Mouse (Mus musculus): ENCODE data around the gene Clk3. TPM values are rescaled to one million over a fixed set of nuclear protein-coding genes. Genes with fewer than 3 reads are reported as not detected.

Clk3 gene
- polyA plus RNA-seq, 1 experiment from 2014 or later, result 71.2 TPM

- no peak overlapping the region for H3K27ac ChIP-seq
- H3K9ac ChIP-seq, result no peak overlapping the region
- H3K4me1 ChIP-seq (replicated peaks), result peaks cover 40% of the 10 kb centered on the region
- H3K9me3 ChIP-seq, result no peaks in the 10 kb centered on the region
- no peak overlapping the region for H3K4me2 ChIP-seq
- no peak for ATAC-seq (ENCODE audit: low FRiP score)
- no peak overlapping the region for H3K4me3 ChIP-seq
- no peaks in the 10 kb centered on the region for H3K27me3 ChIP-seq
- 92% methylated on average over 9 of the region's 9 CpGs for WGBS
- peaks cover 37% of the 10 kb centered on the region for H3K36me3 ChIP-seq
Observed at GRCm38 (mm10) chr9:57800325-57800975, 34.8 kb upstream of the Clk3 start.

- 6% methylated on average over 10 of the region's 10 CpGs for WGBS
- H3K4me3 ChIP-seq, result no peak overlapping the region
- no peak overlapping the region for H3K4me2 ChIP-seq
- 0 out of 2 replicates have a peak overlapping the region, but pooled peaks have one; percentile 12 for H3K27ac ChIP-seq
- no peaks in the 10 kb centered on the region for H3K9me3 ChIP-seq
- peaks cover 49% of the 10 kb centered on the region for H3K36me3 ChIP-seq
- peaks cover 35% of the 10 kb centered on the region for H3K4me1 ChIP-seq (replicated peaks)
- no peaks in the 10 kb centered on the region for H3K27me3 ChIP-seq
- peak overlapping the region; percentile 19; the same call in 1 of the 2 replicates for H3K9ac ChIP-seq
- ATAC-seq (ENCODE audit: low FRiP score), result no peak
Observed at GRCm38 (mm10) chr9:57798725-57799253, 33.1 kb upstream of the Clk3 start.

GRCm38 (mm10) chr9:57797456-57797855 is 31.8 kb upstream of the Clk3 start:
- no peak overlapping the region for H3K27ac ChIP-seq
- H3K4me1 ChIP-seq (replicated peaks), result peaks cover 22% of the 10 kb centered on the region
- H3K9me3 ChIP-seq, result no peaks in the 10 kb centered on the region
- no peak overlapping the region for H3K4me2 ChIP-seq
- H3K27me3 ChIP-seq, result no peaks in the 10 kb centered on the region
- H3K36me3 ChIP-seq, result peaks cover 62% of the 10 kb centered on the region
- no peak overlapping the region for H3K4me3 ChIP-seq
- no peak overlapping the region for H3K9ac ChIP-seq
- ATAC-seq (ENCODE audit: low FRiP score), result no peak
- WGBS, result 94% methylated on average over 8 of the region's 8 CpGs

DNA sequence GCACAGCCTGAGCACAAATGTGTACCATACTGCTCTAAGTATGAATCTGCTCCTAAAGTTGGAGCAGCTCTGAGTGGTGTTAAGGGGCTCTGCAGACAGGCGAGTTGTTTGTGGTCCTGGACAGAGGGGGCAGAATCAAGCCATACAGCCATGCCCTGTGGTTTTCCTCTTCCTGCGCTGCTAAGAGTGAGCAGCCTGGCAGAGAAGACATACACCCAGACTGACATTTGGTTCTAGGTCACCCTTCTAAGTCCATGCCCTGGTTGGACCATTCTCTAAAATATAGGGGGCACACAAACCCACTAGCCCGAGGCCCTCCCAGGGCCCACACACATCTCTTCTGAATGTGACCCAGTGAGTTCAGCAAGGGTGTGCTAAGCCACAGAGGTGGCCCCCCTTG is 24.1 kb upstream of the Clk3 start:
- no peak for ATAC-seq (ENCODE audit: low FRiP score)
- 91% methylated on average over 3 of the region's 3 CpGs for WGBS

GRCm38 (mm10) chr9:57782656-57783055 is 17.0 kb upstream of the Clk3 start:
- H3K27me3 ChIP-seq, result no peaks in the 10 kb centered on the region
- no peaks in the 10 kb centered on the region for H3K4me1 ChIP-seq (replicated peaks)
- H3K9ac ChIP-seq, result no peak overlapping the region
- 89% methylated on average over 3 of the region's 3 CpGs for WGBS
- ATAC-seq (ENCODE audit: low FRiP score), result no peak
- H3K9me3 ChIP-seq, result no peaks in the 10 kb centered on the region
- no peak overlapping the region for H3K27ac ChIP-seq
- peaks cover 3% of the 10 kb centered on the region; the same call in 1 of the 2 replicates for H3K36me3 ChIP-seq
- no peak overlapping the region for H3K4me3 ChIP-seq
- H3K4me2 ChIP-seq, result no peak overlapping the region

More for the DNA sequence above, 24.1 kb upstream of the Clk3 start:
- H3K36me3 ChIP-seq, result peaks cover 62% of the 10 kb centered on the region
- H3K27me3 ChIP-seq, result no peaks in the 10 kb centered on the region
- no peak overlapping the region for H3K4me2 ChIP-seq
- H3K4me1 ChIP-seq (replicated peaks), result no peaks in the 10 kb centered on the region
- H3K4me3 ChIP-seq, result no peak overlapping the region
- H3K9me3 ChIP-seq, result no peaks in the 10 kb centered on the region
- H3K27ac ChIP-seq, result no peak overlapping the region
- H3K9ac ChIP-seq, result no peak overlapping the region

DNA sequence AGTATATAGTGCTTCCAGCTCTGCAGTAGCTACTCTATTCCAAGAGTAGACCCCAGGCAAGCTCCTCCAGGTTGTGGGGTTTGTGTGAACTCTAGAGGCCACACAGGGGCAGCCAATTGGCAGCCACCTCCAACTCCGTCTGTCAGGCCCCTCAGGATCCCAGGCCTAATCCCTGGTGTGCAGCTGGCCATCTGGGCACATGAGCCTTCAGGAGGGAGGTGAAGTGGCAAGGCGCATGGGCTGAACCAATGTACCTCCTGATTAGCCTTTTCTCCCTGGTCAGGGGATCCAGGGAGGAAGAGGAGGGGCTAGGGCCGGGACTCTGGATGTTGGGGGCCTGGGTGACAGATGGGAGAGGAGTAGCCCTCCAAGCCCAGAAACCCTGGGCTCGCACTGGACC is 10.1 kb upstream of the Clk3 start:
- no peaks in the 10 kb centered on the region for H3K27me3 ChIP-seq
- 55% methylated on average over 4 of the region's 4 CpGs for WGBS
- no peak overlapping the region for H3K4me2 ChIP-seq
- H3K4me3 ChIP-seq, result no peak overlapping the region
- no peaks in the 10 kb centered on the region; the same call in 1 of the 2 replicates for H3K36me3 ChIP-seq
- no peak overlapping the region for H3K9ac ChIP-seq
- H3K27ac ChIP-seq, result no peak overlapping the region
- ATAC-seq (ENCODE audit: low FRiP score), result no peak
- H3K4me1 ChIP-seq (replicated peaks), result no peaks in the 10 kb centered on the region
- H3K9me3 ChIP-seq, result no peaks in the 10 kb centered on the region

DNA sequence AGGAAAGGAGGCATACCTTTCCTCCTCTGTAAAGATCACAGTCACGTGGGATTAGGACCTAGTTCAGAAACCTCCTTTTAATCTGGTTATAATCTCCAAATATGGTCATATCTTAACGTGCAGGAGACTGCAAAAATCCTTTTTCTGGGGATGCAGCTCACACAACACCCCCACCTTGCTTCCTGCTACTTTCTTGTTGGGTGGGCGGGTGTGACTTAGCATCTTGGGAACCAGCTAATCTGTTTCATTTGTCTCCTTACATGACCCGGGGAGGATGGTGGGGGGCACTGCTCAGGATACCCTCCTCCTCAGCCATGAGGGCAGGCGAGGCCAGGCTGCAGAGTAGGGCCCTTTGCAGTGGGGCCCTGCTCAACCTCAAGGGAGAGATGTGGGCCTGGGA is 9.4 kb upstream of the Clk3 start:
- no peak overlapping the region for H3K4me3 ChIP-seq
- 84% methylated on average over 5 of the region's 5 CpGs for WGBS
- H3K9me3 ChIP-seq, result no peaks in the 10 kb centered on the region
- H3K9ac ChIP-seq, result no peak overlapping the region
- H3K4me1 ChIP-seq (replicated peaks), result no peaks in the 10 kb centered on the region
- H3K36me3 ChIP-seq, result no peaks in the 10 kb centered on the region; the same call in 1 of the 2 replicates
- no peak for ATAC-seq (ENCODE audit: low FRiP score)
- H3K27me3 ChIP-seq, result no peaks in the 10 kb centered on the region
- H3K4me2 ChIP-seq, result no peak overlapping the region
- H3K27ac ChIP-seq, result no peak overlapping the region

DNA sequence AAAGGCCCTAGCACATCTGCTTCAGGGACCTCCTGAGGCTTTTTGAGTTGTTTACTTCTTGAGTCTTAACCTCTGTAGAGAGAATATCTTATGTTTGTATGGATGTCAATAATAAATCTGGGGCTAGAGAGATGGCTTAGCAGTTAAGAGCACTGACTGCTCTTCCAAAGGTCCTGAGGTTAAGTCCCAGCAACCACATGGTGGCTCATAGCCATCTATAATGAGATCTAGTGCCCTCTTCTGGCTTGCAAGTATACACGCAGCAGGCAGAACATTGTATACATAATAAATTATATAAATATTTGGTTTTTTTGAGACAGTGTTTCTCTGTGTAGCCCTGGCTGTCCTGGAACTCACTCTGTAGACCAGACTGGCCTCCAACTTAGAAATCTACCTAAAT is 8.5 kb upstream of the Clk3 start:
- Histone ChIP-seq H3K9ac (no peak overlapping the region), H3K4me3 (no peak overlapping the region), H3K4me1 (replicated peaks) (no peaks in the 10 kb centered on the region), H3K27ac (no peak overlapping the region), H3K36me3 (no peaks in the 10 kb centered on the region; the same call in 1 of the 2 replicates), H3K27me3 (no peaks in the 10 kb centered on the region), H3K4me2 (no peak overlapping the region), H3K9me3 (no peaks in the 10 kb centered on the region)
- no peak for ATAC-seq (ENCODE audit: low FRiP score)
- 14% methylated on average over 1 of the region's 1 CpGs for WGBS

DNA sequence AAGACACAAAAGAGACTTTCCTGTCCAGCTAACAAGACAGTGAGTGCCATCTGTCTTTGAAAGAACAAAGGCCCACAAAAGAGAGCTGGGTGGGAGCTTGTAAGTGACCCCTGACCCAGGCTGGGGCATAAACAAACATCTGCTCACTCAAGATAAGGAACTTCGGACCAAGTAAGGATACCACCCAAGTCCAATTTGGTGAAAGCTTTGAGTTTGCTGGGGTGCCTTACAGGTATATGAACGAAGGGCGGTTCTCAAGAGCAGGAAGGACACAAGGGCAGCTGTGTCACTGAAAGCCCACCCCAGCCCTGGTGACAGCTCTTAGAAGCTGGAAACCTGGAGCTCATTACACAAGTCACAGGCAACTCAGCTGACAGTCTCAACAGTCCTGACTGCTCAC is 8.1 kb upstream of the Clk3 start:
- H3K36me3 ChIP-seq, result no peaks in the 10 kb centered on the region; the same call in 1 of the 2 replicates
- no peak overlapping the region for H3K27ac ChIP-seq
- 72% methylated on average over 3 of the region's 3 CpGs for WGBS
- H3K9me3 ChIP-seq, result no peaks in the 10 kb centered on the region
- H3K27me3 ChIP-seq, result no peaks in the 10 kb centered on the region
- no peaks in the 10 kb centered on the region for H3K4me1 ChIP-seq (replicated peaks)
- ATAC-seq (ENCODE audit: low FRiP score), result no peak
- no peak overlapping the region for H3K4me3 ChIP-seq
- H3K4me2 ChIP-seq, result no peak overlapping the region
- H3K9ac ChIP-seq, result no peak overlapping the region

DNA sequence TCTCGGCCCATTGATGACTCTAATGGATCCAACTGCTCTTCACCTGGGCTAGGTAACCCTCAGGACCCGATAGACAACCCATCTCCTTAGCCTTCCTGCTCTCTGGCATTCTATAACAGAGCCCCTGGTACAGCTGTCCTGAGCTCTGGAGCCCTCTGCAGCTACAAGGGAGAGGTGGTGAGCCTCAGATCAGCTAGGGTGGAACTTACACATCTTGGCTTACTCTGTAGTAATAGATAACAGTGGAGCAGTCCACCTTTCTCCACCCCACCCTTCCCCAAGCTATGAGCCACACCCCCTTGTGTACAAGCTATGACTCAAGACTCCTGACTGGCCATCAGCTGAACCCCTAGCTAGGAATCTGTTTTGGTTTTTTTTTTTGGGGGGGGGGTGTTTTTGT is 5.2 kb upstream of the Clk3 start:
- ATAC-seq (ENCODE audit: low FRiP score), result no peak
- H3K4me2 ChIP-seq, result no peak overlapping the region
- H3K27ac ChIP-seq, result no peak overlapping the region
- H3K4me3 ChIP-seq, result no peak overlapping the region
- no peaks in the 10 kb centered on the region for H3K36me3 ChIP-seq
- no peaks in the 10 kb centered on the region for H3K9me3 ChIP-seq
- peaks cover 10% of the 10 kb centered on the region for H3K4me1 ChIP-seq (replicated peaks)
- 93% methylated on average over 2 of the region's 2 CpGs for WGBS
- H3K9ac ChIP-seq, result no peak overlapping the region
- no peaks in the 10 kb centered on the region for H3K27me3 ChIP-seq

DNA sequence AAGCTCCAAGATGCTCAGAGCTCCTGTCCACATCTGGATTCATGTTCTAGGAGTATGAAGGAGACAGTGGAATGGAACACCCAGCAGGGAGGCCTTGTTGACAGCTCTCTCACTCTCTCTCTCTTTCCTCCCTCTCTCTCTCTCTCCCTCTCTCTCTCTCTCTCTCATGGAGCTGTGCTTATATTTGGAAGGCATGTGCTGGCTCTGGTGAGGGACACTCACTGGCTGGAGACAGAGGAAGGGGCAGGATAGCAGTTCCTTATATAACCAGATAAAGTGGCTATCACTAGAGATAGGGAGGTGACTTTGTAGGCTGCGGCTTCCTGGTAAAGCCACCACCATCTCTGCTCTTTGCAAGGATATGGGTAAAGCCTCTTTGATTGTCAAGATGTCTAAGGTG is 4.6 kb upstream of the Clk3 start:
- peaks cover 10% of the 10 kb centered on the region for H3K4me1 ChIP-seq (replicated peaks)
- no peak overlapping the region for H3K4me3 ChIP-seq
- H3K36me3 ChIP-seq, result no peaks in the 10 kb centered on the region
- ATAC-seq (ENCODE audit: low FRiP score), result no peak
- no peaks in the 10 kb centered on the region for H3K9me3 ChIP-seq
- H3K27ac ChIP-seq, result no peak overlapping the region
- no peak overlapping the region for H3K9ac ChIP-seq
- no peaks in the 10 kb centered on the region for H3K27me3 ChIP-seq
- no peak overlapping the region for H3K4me2 ChIP-seq
- 96% methylated on average over 1 of the region's 1 CpGs for WGBS

- WGBS, result 71% methylated on average over 2 of the region's 2 CpGs
- Histone ChIP-seq H3K36me3 (no peaks in the 10 kb centered on the region), H3K27ac (no peak overlapping the region), H3K9me3 (no peaks in the 10 kb centered on the region), H3K4me2 (no peak overlapping the region), H3K9ac (0 out of 2 replicates have a peak overlapping the region, but pooled peaks have one; percentile 25), H3K27me3 (no peaks in the 10 kb centered on the region), H3K4me3 (no peak overlapping the region), H3K4me1 (replicated peaks) (peaks cover 10% of the 10 kb centered on the region)
- no peak for ATAC-seq (ENCODE audit: low FRiP score)
Observed at GRCm38 (mm10) chr9:57769539-57770069, 3.9 kb upstream of the Clk3 start.

DNA sequence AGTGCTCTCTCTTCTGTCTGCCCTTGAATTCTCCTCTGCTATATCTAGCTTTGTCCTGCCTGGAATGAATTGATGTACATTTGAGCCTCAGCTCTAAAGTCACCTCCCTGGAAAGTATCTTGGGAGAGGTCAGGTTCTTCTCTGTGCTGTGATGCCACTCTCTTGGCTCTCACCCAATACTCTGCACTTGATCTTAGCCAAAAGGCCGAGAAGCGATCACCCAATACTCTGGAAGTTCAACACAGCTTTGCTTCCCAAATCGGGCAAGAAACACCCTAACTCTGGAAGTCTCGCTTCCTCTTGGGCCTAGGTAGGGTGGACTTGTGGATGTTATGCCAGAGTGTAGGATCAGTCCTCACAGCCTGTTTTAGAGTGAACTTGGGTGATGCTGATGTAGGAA is 1.6 kb upstream of the Clk3 start:
- no peaks in the 10 kb centered on the region for H3K9me3 ChIP-seq
- H3K27me3 ChIP-seq, result no peaks in the 10 kb centered on the region
- H3K4me1 ChIP-seq (replicated peaks), result peaks cover 30% of the 10 kb centered on the region
- no peak overlapping the region for H3K4me3 ChIP-seq
- no peak for ATAC-seq (ENCODE audit: low FRiP score)
- H3K4me2 ChIP-seq, result no peak overlapping the region
- H3K36me3 ChIP-seq, result no peaks in the 10 kb centered on the region
- no peak overlapping the region for H3K27ac ChIP-seq
- no peak overlapping the region for H3K9ac ChIP-seq
- WGBS, result 94% methylated on average over 4 of the region's 4 CpGs
